Mouse (Mus musculus) kidney, adult 10 weeks (tissue): Measurements from ENCODE around the gene Olfr1506. TPM values are rescaled to one million over a fixed set of nuclear protein-coding genes. Genes with fewer than 3 reads are reported as not detected.

Experiments used
- polyA plus RNA-seq: library from polyadenylated mRNA; stranded (reverse); fragments of 350-450 nt; fragmentation: Illumina TruSeq; extraction: RNeasy Lipid Tissue Mini Kit (QIAGEN cat#74804); gene quantifications from one replicate; pipeline ENCODE4 v1.2.3, GENCODE M21; 2014; ENCODE audit warnings: low read depth, low replicate concordance

The Olfr1506 gene
- not detected for polyA plus RNA-seq

DNA sequence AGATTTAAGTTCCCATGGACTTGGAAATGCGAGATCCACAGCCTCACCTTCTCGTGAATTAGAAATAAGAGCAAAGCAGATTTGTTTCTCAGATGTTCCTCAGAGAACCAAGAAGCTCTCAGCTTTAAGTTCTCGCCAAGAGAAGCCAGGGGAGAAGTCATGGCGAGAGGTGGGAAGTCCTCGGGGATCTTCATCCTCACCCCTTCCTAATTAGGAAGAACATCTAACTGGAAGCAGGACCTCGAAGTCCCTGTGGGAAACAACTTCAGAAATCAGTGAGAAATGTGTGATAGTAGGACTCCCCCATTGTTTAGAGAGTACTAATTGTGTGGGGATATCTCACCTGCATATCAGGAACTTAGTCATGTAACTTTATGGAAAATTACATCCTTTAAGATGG lies at the start of gene Olfr1506:
Gene Olfr1506, minus strand, starts transcription at position 101 of the 400 bp plus-strand sequence.

GRCm38 (mm10) chr2:90270932-90271331 lies 46.6 kb upstream of the Olfr1506 start, which contains the start of gene Olfr1271:
Gene Olfr1271 (minus strand): TSS chr2:90271032.

GRCm38 (mm10) chr2:90257492-90257891 lies 33.2 kb upstream of the Olfr1506 start, which contains the start of gene Olfr142:
Gene Olfr142 (minus strand): TSS chr2:90257592.

Other genes with a start within 250 kb of the Olfr1506 start
- not detected for gene Olfr1261, start 233.3 kb downstream of the Olfr1506 start, polyA plus RNA-seq
- gene Olfr1262, start 224.3 kb downstream of the Olfr1506 start, polyA plus RNA-seq = not detected
- not detected for gene Olfr1263, start 212.4 kb downstream of the Olfr1506 start, polyA plus RNA-seq
- not detected for gene Olfr1264, start 198.9 kb downstream of the Olfr1506 start, polyA plus RNA-seq
- not detected for gene Olfr1265, start 189.2 kb downstream of the Olfr1506 start, polyA plus RNA-seq
- not detected for gene Olfr140, start 160.9 kb downstream of the Olfr1506 start, polyA plus RNA-seq
- gene Olfr1269, start 103.1 kb downstream of the Olfr1506 start, polyA plus RNA-seq = not detected
- not detected for gene Olfr32, start 82.2 kb downstream of the Olfr1506 start, polyA plus RNA-seq
- gene Olfr1270, start 71.4 kb downstream of the Olfr1506 start, polyA plus RNA-seq = not detected
- gene Olfr142, start 33.1 kb upstream of the Olfr1506 start, polyA plus RNA-seq = not detected
- not detected for gene Olfr1271, start 46.5 kb upstream of the Olfr1506 start, polyA plus RNA-seq
- gene Olfr1272, start 68.3 kb upstream of the Olfr1506 start, polyA plus RNA-seq = not detected
- gene Gm13769, start 97.7 kb upstream of the Olfr1506 start, polyA plus RNA-seq = not detected
- gene Olfr1274-ps, start 174.2 kb upstream of the Olfr1506 start, polyA plus RNA-seq = not detected